Mouse (Mus musculus): ENCODE measurements around the gene Cd81. TPM values are rescaled to one million over a fixed set of nuclear protein-coding genes. Genes with fewer than 3 reads are reported as not detected.
A peak's percentile ranks its signal among the peaks of the same experiment; 100 is the strongest.

The Cd81 gene
- total RNA-seq, 2 experiments from 2014 or later, result 659 to 670 TPM

- no peak for DNase-seq (ENCODE audit: low spot score in 2 of 2)
These were observed 32.5 kb upstream of the Cd81 start for GRCm38 (mm10) chr7:143020040-143020439.

DNA sequence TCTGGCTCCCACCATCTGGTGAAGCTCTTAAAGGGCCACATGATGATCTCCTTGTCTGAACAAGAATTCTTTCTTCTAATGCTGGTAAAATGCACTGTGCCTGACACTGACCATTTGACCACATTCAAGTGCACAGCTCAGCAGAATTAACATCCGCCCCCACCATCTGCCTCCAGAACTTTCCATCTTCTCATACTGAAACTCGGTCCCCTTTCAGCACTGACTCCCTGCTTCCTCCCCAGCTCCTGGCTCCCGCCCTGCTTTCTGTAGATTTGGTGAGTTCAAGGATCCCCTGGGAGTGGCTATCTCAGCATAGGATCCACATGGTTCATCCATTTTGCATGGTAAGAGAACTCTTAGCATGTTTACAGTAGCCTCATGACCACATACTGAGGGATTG is 31.8 kb upstream of the Cd81 start:
- no peak for DNase-seq (ENCODE audit: low spot score in 2 of 2)

DNA sequence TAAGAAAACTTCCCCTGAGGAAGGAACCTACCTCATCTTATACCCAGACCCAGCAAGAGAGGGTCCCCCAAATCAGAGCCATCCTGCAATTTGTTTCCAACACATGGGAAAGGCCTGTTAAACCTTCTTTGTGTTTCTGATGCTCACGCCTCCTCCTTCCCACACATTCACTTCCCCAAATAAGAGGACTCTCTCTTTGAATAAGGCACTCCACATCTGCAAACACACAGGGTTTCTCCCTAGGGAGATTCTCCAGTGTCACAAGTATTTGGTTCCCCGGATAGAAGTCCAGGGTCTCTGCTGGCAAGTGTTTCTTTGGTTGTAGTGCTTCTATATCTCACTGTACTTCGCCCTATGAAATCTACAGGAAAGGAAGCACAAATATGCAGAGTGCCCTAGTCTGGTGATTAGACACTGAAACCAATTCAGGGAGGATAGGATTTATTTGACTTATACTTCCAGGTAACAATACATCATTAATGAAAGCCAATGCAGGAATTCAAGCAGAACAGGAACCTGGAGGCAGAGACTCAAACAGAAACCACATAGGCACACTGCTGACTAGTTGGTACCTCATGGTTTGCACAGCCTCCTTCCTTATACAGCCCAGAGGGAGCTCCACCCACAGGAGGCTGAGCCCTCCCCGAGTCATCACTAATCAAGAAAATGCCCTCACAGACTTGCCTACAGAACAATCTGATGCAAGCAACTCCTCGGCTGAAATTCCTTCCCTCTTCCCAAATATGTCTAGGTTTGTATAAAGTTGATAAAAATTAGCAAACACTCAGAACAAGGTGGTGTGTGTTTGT is 31.0 kb upstream of the Cd81 start:
- DNase-seq (ENCODE audit: low spot score in 2 of 2), result no peak

GRCm38 (mm10) chr7:143023499-143023898 is 29.0 kb upstream of the Cd81 start:
- no peak for DNase-seq (ENCODE audit: low spot score in 2 of 2)

- no peak for DNase-seq (ENCODE audit: low spot score in 2 of 2)
These were observed 28.2 kb upstream of the Cd81 start for GRCm38 (mm10) chr7:143024293-143024692.

GRCm38 (mm10) chr7:143025496-143025895 is 27.0 kb upstream of the Cd81 start:
- no peak for DNase-seq (ENCODE audit: low spot score in 2 of 2)

GRCm38 (mm10) chr7:143027196-143027595 is 25.3 kb upstream of the Cd81 start:
- DNase-seq (ENCODE audit: low spot score in 2 of 2), result no peak

DNA sequence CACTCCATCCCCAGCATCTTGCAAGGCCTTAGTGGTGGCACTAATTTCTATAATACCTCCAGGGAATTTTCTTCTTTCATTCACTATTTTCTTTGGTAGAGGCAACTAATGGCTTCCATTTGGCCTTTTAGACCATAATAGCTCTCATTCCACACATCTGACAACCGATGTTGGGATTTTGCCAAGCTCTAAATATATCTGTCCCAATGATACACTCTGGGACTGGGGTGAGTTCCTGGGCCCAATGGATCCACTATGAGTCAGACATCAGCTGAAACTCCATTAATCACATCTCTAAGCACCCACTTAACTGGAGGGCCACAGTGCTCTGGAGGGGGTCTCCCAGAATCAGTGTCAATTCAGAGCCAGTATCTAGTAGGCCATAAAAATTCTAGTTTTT is 20.7 kb upstream of the Cd81 start:
- DNase-seq (ENCODE audit: low spot score in 2 of 2), result no peak

GRCm38 (mm10) chr7:143033581-143033980 is 19.0 kb upstream of the Cd81 start:
- DNase-seq (ENCODE audit: low spot score in 2 of 2), result no peak

DNA sequence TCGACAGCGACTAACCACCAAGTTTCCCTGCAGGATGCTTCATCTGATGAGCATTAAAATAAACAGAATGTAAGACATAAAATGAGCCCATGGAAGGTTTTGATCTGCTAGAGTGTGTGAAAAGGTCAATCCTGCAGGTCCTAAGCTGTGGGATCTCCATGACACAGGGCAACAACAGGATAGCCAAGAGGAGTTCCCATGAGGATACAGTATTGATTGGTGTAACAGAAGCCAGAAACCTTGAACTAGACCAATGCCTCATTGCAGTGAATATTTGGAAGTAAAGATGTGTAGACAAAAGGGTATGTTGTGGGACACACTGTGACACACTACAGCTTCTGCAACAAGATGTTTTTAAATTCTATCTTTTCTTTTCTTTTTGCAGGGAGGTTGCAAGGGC is 18.4 kb upstream of the Cd81 start:
- no peak for DNase-seq (ENCODE audit: low spot score in 2 of 2)

GRCm38 (mm10) chr7:143034519-143035450 is 17.8 kb upstream of the Cd81 start:
- no peak for DNase-seq (ENCODE audit: low spot score in 2 of 2)

DNA sequence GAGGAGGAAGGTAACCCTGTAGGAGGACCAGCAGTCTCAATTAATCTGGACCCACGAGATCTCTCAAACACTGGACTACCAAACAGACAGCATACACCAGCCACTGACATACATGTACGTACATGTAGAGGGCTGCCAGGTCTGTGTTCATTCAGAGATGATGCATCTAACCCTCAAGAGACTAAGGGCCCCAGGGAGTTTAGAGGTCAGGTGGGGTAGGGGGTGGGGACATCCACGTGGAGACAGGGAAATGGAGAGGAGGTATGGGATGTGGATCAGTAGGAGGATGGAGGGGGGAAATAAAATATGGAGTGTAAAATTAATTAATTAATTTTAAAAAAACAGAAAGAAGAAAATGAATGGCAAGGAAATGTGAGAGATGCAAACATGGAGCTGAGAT is 15.8 kb upstream of the Cd81 start:
- DNase-seq (ENCODE audit: low spot score in 2 of 2), result no peak

DNA sequence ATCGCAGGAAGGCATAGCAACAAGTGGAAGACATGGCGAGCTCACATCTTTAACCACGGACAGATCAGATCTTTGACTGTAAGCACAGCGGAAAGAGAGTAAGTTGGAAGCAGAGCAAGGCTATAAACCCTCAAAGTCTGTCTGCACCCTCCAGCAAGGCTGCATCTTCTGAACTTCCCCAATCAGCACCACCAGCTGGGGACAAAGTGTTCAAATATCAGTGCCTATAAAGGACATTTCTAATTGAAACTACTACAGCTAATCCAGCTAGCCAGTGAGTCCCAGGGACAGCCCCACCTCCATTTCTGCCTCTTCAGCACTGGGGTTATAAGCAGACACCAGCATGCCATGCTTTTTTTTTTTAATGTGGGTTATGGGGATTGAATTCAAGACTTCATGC is 15.2 kb upstream of the Cd81 start:
- DNase-seq (ENCODE audit: low spot score in 2 of 2), result no peak

GRCm38 (mm10) chr7:143038174-143038931 is 14.2 kb upstream of the Cd81 start:
- no peak for DNase-seq (ENCODE audit: low spot score in 2 of 2)

DNA sequence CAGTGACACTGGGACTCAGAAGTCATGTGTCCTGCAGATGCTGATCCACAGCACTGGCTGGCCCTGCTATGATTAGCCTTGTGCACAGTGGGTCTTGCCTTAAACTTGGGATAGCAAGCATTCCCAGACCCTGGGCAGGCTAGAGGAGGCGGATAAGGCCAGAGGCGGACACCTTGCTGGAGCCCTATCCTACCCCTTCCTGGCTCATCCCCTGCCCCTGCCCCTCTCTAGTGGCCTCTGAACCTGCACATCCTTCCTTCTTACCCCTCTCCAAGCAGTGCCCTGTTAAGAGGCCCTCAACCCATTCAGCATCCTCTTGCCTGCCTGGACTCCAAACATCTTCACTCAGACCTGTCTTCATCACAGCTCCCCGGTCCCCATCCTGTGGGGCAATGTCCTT is 12.0 kb upstream of the Cd81 start:
- no peak for DNase-seq (ENCODE audit: low spot score in 2 of 2)

DNA sequence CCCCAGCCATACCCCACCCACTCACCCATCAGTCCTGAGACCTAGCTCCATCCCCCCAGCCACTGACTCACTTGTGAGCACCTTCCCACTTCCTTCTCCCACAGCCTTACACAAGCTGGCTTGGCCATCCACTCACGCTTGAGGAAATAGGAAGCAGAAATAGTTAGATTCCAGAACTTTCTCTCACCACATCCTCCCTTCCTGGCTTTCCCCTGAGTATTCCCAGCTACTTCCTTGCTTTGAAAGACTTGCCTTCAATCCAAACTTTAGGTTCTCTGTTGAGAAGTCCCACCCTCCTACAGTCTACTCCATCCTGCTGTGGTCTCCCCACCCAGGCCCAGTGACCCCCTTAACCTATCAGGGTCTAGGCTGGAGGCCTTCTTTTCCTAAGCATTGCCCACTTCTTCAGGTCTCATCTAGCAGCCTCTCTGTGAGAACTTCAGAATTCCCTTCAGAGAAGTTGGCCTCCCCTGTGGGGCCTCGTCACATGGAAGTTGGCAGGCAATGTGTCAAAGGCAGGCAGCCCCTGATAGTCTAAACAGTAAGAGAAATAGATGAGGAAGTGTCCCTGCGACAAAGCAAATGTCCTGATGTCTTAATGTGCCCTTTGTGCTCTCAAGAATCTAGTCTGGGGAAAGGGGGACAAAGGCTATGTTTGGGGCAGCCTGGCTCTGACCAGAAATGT is 11.3 kb upstream of the Cd81 start:
- DNase-seq (ENCODE audit: low spot score in 2 of 2), result no peak

- DNase-seq (ENCODE audit: low spot score in 2 of 2), result peak in 1 of 2 experiments; percentile 57
These were observed 10.4 kb upstream of the Cd81 start for GRCm38 (mm10) chr7:143042089-143042488.

DNA sequence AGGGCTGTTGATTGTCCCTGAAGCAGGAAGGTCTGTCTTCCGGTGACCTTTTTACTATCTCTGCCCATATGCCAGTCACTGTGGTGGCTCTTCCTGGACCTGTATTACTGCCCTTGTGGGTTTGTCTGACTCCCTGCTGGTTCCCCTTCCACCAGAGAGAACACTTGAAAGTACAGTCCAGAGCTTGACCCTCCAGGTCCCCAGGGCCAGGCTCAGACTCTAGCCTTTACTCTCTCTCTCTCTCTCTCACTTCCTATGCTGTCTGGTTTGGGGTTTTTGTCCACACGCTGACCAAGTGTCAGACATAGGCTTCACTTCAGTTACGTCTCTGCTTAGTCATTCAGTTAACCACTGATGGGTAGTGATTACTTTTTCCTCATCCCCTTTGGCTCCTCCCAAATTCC is 9.6 kb upstream of the Cd81 start:
- no peak for DNase-seq (ENCODE audit: low spot score in 2 of 2)

DNA sequence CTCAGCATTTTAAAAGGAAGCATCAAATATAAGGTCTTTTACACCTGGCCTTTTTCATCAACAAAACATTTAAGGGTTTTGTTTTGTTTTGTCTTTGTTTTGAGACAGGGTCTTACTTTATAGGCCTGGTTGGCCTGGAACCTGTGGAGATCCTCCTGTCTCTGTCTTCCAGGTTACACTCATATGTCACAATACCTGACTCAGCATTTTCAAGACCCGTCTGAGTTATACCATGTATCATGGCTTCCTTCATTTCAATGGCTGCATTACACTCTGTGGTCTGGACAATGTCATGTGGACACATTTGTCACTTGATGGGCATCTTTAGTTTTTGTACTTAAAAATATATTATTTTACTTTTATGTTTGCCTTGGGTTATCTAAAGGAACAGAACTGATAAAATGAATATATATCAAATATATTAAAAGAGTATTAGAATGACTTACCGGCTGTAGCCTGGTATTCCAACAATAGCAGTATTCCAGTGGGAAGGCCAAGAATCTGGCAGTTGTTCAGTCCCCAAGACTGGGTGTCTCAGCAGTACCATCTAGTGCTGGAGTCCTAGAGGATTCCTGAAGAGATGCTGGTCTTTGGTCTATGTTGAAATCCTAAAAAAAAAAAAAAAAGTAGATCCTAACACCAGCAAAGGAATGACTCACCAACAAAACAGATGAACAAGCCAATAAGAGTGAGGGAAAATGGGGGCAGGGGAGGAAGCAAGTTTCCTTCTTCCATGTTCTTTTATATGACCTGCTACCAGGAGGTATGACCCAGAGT is 8.3 kb upstream of the Cd81 start:
- DNase-seq (ENCODE audit: low spot score in 2 of 2), result no peak

- no peak for DNase-seq (ENCODE audit: low spot score in 2 of 2)
These were observed 7.7 kb upstream of the Cd81 start for GRCm38 (mm10) chr7:143044826-143045206.
